Mouse (Mus musculus): ENCODE results near the gene Agrn. TPM values are rescaled to one million over a fixed set of nuclear protein-coding genes. Genes with fewer than 3 reads are reported as not detected.

Gene Agrn
- polyA plus RNA-seq, 1 experiment from 2014 or later: 55.4 TPM

DNA sequence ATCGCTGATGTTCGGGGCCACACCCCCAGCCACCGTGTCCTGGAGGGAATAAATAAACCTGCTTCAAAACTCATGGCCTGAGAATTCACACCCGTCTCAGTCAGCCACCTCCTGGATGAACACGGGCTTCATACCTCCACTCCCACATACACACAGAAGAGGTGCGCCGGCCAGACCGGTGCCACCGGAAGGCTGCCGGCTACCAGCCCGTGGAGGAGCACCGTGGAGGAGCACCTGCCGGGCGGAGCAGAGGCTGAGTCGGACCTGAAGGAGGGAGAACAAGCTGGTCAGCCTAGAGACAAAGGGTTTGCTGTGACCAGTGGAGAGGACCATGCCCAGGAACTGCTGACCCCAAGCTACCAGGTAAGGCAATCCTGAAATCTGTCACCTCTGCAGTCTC, 66.9 kb downstream of the Agrn start, which contains the start of gene Rnf223:
Gene Rnf223, plus strand, starts transcription at position 78 of the 400 bp plus-strand sequence.
- DNase-seq (ENCODE audit: low spot score): no peak
- Histone ChIP-seq H3K36me3 (peaks cover 27% of the 10 kb centered on the region), H3K27ac (replicated peaks) (no peak within 1 kb of the TSS), H3K27me3 (ENCODE audit: low read depth, poor library complexity, severe bottlenecking) (no peaks in the 10 kb centered on the region), H3K4me3 (no peak within 1 kb of the TSS), H3K9me3 (replicated peaks) (no peaks in the 10 kb centered on the region), H3K4me1 (no peaks in the 10 kb centered on the region)
- WGBS: 86% methylated on average over 15 of the region's 15 CpGs

DNA sequence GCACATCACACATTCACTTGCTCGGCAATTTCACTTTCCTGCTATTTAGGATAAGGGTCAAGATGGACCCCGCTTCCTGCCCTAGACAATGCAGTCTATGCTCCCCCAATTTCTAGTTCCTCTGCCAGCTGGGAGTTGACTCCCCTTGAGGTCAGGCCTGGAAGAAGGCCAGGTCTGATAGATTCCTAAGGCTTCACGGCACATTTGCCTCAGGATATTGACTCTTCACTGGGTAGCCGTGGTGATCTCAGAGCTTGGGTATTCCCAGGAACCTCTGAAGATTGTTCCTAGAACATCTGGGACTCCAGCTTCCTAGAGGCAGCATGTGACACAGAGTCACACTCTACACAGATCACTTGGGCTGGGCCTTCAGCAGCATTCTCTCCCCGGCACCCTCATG, 68.5 kb downstream of the Agrn start:
- H3K27ac ChIP-seq (replicated peaks): no peak overlapping the region
- H3K4me3 ChIP-seq: no peak overlapping the region
- 87% methylated on average over 5 of the region's 5 CpGs for WGBS
- peaks cover 44% of the 10 kb centered on the region for H3K36me3 ChIP-seq
- no peaks in the 10 kb centered on the region for H3K9me3 ChIP-seq (replicated peaks)
- DNase-seq (ENCODE audit: low spot score): no peak
- H3K27me3 ChIP-seq (ENCODE audit: low read depth, poor library complexity, severe bottlenecking): no peaks in the 10 kb centered on the region
- H3K4me1 ChIP-seq: no peaks in the 10 kb centered on the region

DNA sequence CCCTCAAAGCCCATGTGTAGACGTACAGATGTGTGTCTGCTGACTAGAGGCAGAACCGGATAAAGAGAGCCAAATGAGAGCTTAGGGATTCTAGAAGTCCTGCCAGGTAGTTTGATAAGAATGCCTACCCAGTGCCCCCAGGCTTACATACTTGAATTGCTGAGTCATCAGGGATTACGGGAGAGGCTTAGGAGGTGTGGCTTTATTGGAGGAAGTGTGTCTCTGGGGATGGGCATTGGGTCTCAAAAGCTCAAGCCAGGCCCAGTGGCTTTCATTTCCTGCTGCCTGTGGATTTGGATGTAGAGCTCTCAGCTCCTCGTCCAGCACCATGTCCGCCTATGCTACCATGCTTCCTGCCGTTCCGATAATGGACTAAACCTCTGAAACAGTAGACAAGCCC, 70.4 kb downstream of the Agrn start:
- no peak overlapping the region for H3K4me3 ChIP-seq
- H3K9me3 ChIP-seq (replicated peaks): no peaks in the 10 kb centered on the region
- no peak overlapping the region for H3K27ac ChIP-seq (replicated peaks)
- peaks cover 63% of the 10 kb centered on the region for H3K36me3 ChIP-seq
- H3K27me3 ChIP-seq (ENCODE audit: low read depth, poor library complexity, severe bottlenecking): no peaks in the 10 kb centered on the region
- 93% methylated on average over 7 of the region's 7 CpGs for WGBS
- no peak for DNase-seq (ENCODE audit: low spot score)
- H3K4me1 ChIP-seq: no peaks in the 10 kb centered on the region

DNA sequence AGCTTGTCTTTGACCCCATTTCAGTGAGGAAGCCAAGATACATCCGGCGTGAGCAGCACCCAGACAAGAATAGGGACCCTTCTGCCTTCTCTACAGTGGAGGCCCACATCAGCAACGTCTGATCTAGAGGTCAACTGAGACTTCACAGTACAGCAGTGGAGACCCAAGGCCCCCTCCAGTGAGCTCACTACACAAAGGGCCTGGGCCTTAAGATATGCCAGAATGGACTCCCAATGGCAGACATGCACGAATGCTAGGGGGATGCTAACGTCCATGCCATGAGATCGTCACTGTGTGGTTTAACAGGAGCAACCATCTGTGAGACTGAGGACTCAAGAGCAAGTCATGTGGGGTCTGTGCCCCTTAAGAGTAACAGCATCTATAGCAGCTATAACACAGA, 71.9 kb downstream of the Agrn start:
- WGBS: 97% methylated on average over 6 of the region's 6 CpGs
- H3K4me3 ChIP-seq: no peak overlapping the region
- no peaks in the 10 kb centered on the region for H3K27me3 ChIP-seq (ENCODE audit: low read depth, poor library complexity, severe bottlenecking)
- no peak for DNase-seq (ENCODE audit: low spot score)
- peaks cover 77% of the 10 kb centered on the region for H3K36me3 ChIP-seq
- no peaks in the 10 kb centered on the region for H3K9me3 ChIP-seq (replicated peaks)
- no peak overlapping the region for H3K27ac ChIP-seq (replicated peaks)
- no peaks in the 10 kb centered on the region for H3K4me1 ChIP-seq

DNA sequence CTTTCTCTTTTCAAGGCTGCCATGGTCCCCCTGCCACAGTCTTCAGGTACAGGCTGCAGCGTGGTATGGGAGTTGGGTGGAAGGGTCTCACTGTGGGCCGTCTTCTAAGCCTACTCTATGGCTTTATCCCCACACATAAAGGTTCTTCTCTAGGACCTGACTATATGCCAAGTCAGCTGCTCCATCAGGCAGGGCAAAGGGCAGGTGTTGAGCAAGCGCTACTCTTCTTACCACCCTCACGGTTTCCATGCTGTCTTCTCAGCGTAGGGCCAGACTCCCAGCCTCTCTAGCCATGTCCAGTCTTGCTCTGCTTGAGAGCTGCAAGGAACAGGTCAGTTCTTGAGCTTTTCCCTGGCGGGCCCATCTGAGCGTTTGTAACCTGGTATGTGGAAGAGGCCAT, 73.2 kb downstream of the Agrn start:
- Histone ChIP-seq H3K36me3 (peaks cover 91% of the 10 kb centered on the region), H3K4me1 (no peaks in the 10 kb centered on the region), H3K27ac (replicated peaks) (no peak overlapping the region), H3K9me3 (replicated peaks) (no peaks in the 10 kb centered on the region), H3K4me3 (no peak overlapping the region), H3K27me3 (ENCODE audit: low read depth, poor library complexity, severe bottlenecking) (no peaks in the 10 kb centered on the region)
- 96% methylated on average over 7 of the region's 7 CpGs for WGBS
- DNase-seq (ENCODE audit: low spot score): no peak

Small RNA genes within 50 kb of the gene (microRNA-seq; reads per million reads assigned to microRNA genes)
- 11.7 reads per million, percentile 24 among the genes with 10 or more reads in this experiment for gene Mir7658

Other genes with a start within 250 kb of the Agrn start
- 18.9 and 23.8 TPM in 2 replicates for gene C1qtnf12, start 235.2 kb downstream of the Agrn start, polyA plus RNA-seq (2016; fragmentation: Nextera tagmentation; extraction: Ambion mirVana)
- gene B3galt6, start 204.8 kb downstream of the Agrn start, polyA plus RNA-seq (2016; fragmentation: Nextera tagmentation; extraction: Ambion mirVana): 14.0 and 15.3 TPM in 2 replicates
- 131 and 138 TPM in 2 replicates for gene Sdf4, start 204.6 kb downstream of the Agrn start, polyA plus RNA-seq (2016; fragmentation: Nextera tagmentation; extraction: Ambion mirVana)
- gene Tnfrsf4, start 183.6 kb downstream of the Agrn start, polyA plus RNA-seq (2016; fragmentation: Nextera tagmentation; extraction: Ambion mirVana): 0.42 and 0.88 TPM in 2 replicates
- 1.1 and 1.8 TPM in 2 replicates for gene Tnfrsf18, start 171.3 kb downstream of the Agrn start, polyA plus RNA-seq (2016; fragmentation: Nextera tagmentation; extraction: Ambion mirVana)
- gene Ttll10, start 138.1 kb downstream of the Agrn start, polyA plus RNA-seq (2016; fragmentation: Nextera tagmentation; extraction: Ambion mirVana): 0.30 TPM in 1 of 2 replicates, not detected in the other
- 75.3 and 76.5 TPM in 2 replicates for gene 9430015G10Rik, start 87.5 kb downstream of the Agrn start, polyA plus RNA-seq (2016; fragmentation: Nextera tagmentation; extraction: Ambion mirVana)
- gene Rnf223, start 67.0 kb downstream of the Agrn start, polyA plus RNA-seq (2016; fragmentation: Nextera tagmentation; extraction: Ambion mirVana): 0.79 and 0.93 TPM in 2 replicates
- 0.21 and 0.73 TPM in 2 replicates for gene Isg15, start 3.3 kb upstream of the Agrn start, polyA plus RNA-seq (2016; fragmentation: Nextera tagmentation; extraction: Ambion mirVana)
- gene AW011738, start 5.8 kb upstream of the Agrn start, polyA plus RNA-seq (2016; fragmentation: Nextera tagmentation; extraction: Ambion mirVana): 5.1 and 6.5 TPM in 2 replicates
- 1.1 and 1.3 TPM in 2 replicates for gene Perm1, start 18.4 kb upstream of the Agrn start, polyA plus RNA-seq (2016; fragmentation: Nextera tagmentation; extraction: Ambion mirVana)
- 23.2 and 24.4 TPM in 2 replicates for gene Plekhn1, start 37.4 kb upstream of the Agrn start, polyA plus RNA-seq (2016; fragmentation: Nextera tagmentation; extraction: Ambion mirVana)
- 96.8 and 109 TPM in 2 replicates for gene Noc2l, start 38.5 kb upstream of the Agrn start, polyA plus RNA-seq (2016; fragmentation: Nextera tagmentation; extraction: Ambion mirVana)
- gene Samd11, start 58.2 kb upstream of the Agrn start, polyA plus RNA-seq (2016; fragmentation: Nextera tagmentation; extraction: Ambion mirVana): 2.2 and 2.8 TPM in 2 replicates
- not detected in 2 replicates for gene Vmn2r-ps159, start 133.6 kb upstream of the Agrn start, polyA plus RNA-seq (2016; fragmentation: Nextera tagmentation; extraction: Ambion mirVana)